Mouse (Mus musculus) left cerebral cortex, postnatal 10 days (tissue): ENCODE results near the gene Eif3l. TPM values are rescaled to one million over a fixed set of nuclear protein-coding genes. Genes with fewer than 3 reads are reported as not detected.
"Not testable (repeated sequence)": the region's sequence is repeated elsewhere in the genome, so short reads cannot be mapped to it uniquely, and the experiment has no call there.

ENCODE experiments used
- DNase-seq, 2 experiments: peaks; one replicate each; pipeline ENCODE4 v3.0.0; 2021 to 2022; ENCODE audit warnings: low spot score in 2 of 2, mixed read lengths in 1 of 2; ENCODE audit errors: extremely low spot score in 1 of 2
- intact Hi-C: fragments of 180-260 bp; cut with DNase I; formaldehyde crosslinking; loops from one replicate; pipeline ENCODE4 v1.15.1; 2025
- total RNA-seq, 2 experiments: library from RNA; stranded (reverse); gene quantifications; 2 replicates each; pipeline ENCODE4 v1.2.3; 2021

Gene Eif3l
- 100 to 1,000 TPM in 1 of 2 experiments, 10 to 100 TPM in 1; 95.5 to 100 TPM for total RNA-seq

DNA sequence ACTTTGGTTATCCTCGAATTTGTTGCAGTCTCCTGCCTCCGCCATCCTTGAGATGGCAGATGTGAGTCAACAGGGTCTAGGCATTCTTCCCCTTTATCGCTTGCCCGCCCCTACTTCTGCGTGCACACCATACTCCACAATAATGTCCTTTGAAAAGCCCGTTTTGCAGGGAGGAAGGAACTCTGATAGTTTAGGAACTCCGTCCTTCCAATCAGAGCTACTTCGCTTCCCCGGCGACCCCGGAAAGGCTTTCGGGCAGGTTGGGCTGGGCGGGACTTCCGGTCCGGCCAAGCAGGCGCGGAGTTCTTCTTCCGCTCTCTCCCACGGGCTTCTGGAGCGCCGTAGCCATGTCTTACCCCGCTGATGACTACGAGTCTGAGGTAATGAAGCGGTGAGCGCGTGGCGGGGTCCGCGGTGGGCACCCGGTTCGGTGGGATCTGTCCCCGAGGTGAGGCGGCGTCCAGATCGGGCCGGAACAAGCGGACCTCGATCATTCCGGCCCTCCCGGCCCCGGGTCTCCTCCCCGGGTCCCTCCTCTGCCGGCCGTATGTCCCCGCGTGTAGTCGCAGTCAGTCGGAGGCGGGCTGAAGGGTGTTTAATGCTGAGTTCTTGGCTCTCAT is at the start of gene Eif3l:
Gene Eif3l, plus strand, starts transcription at position 267 of the 620 bp plus-strand sequence.
- intact Hi-C loops, result loop anchor here (5.0 kb wide), 2 partner anchors 38 to 67 kb away; partner anchors contain the start of genes 1700088E04Rik and Polr2f
- DNase-seq, result peak; percentile 82 to 92

GRCm38 (mm10) chr15:79025687-79026308 is 49.2 kb upstream of the Eif3l start:
- no peak for DNase-seq
- intact Hi-C loops, result no loop called here

DNA sequence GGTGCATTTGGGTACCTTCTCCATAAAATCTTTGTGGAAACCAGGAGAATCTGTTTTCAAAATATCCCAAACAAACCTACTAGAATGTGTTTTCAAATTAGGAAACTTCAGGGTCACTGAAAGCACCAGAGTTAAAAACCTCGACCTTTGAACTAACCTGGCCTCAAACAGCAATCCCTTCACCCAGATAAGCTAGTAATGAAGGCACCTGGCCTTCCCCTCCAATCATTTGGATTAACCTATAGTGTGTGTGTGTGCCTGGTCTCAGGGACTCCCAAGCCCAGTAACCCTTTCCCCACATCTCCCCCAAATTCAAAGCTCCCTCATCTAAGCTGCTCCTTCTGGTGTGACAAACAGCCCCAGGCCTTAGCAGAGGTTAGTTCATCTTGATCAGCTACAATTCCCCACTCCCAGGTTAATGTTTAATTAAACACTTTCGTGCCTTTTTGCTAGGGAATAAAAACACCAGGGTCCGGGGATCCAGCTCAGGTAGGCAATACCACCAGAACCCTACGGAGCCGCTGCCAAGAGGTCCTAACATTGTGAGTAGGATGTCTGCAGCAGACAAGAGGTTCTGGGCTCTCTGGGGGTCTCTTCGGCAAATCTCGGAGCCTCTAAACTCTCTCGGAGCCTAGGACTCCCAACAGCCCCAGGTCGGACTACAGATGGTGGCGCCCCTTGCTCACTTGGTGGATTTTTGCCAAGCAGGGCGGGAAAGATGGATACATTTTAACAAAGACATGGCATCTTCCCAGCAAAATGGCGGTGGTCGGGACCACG is 48.3 kb upstream of the Eif3l start:
- intact Hi-C loops, result no loop called here
- no peak for DNase-seq

DNA sequence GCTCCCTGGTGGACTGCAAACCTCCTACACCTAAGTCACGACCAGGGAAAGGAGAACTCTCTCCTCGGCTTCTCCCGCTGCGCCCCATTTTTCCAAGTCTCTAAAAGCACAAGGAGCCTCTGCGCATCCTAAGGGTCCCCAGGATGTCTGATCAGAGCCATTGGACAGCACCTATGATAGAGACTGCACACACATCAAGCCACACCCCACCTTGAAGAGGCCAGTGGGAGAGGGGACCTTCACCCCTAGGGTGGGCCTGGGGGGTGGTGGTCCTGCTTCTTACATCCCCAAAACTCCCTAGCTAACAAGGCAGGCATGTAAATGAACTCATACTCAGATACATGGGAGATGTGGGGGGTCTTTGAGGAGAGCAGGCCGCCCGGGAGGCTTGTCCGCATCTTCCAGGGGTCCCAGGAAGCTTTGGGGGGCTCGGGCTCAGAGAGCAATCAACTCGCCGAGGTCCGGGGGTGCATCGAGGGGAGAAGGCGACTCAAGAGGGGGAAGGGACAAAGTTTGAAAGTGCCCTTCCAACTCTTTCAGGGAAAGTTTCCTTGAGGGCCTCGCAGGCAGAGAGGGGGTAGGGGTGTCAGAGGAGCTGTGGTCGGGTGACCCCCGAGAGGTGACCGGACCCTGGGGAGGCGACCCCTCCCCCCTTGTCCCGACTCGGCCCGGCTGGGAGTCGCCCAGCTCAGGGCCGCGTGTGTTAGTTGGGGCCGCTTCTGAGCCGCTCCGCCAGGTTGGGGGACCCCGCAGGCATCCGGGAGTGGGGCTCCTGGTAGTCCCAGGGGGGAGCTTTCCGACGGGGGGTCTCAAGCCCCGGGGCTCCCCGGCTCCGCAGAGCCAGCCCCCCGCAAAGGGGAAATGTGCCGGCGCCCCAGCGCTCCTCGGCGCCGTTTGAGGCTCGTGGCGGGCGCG is 47.4 kb upstream of the Eif3l start:
- DNase-seq, result peak in 1 of 2 experiments; percentile 70
- intact Hi-C loops, result no loop called here

DNA sequence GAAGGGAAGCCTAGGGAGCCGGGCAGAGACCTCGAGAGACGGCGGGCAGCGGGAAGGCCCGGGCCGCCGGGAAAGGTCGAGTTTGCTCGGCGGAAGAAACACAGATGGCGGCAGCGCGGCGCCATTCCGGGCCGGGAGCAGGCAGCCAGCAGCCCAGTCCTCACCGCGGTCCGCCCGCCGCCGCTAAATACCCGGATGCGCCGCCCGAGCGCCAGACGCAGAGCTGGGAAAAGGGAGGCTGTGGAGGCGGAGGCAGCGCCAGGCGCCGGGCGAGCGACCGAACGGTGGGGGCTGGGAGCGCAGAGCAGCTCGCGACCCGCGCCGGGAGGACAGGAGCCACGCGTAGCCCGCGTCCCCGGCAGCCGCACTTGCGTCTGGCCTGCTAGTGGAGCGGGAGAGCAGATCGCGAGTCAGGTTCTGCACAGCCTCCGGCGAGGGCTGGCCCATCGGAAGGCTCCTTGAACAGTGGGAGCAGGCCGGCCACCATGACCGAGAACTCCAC is 46.7 kb upstream of the Eif3l start, which contains the start of gene H1f0:
Gene H1f0, plus strand, starts transcription at position 214 of the 502 bp plus-strand sequence.
- peak; percentile 88 to 97 for DNase-seq
- intact Hi-C loops, result no loop called here

- intact Hi-C loops, result no loop called here
- no peak for DNase-seq
These were observed 46.0 kb upstream of the Eif3l start for GRCm38 (mm10) chr15:79028823-79029484.

DNA sequence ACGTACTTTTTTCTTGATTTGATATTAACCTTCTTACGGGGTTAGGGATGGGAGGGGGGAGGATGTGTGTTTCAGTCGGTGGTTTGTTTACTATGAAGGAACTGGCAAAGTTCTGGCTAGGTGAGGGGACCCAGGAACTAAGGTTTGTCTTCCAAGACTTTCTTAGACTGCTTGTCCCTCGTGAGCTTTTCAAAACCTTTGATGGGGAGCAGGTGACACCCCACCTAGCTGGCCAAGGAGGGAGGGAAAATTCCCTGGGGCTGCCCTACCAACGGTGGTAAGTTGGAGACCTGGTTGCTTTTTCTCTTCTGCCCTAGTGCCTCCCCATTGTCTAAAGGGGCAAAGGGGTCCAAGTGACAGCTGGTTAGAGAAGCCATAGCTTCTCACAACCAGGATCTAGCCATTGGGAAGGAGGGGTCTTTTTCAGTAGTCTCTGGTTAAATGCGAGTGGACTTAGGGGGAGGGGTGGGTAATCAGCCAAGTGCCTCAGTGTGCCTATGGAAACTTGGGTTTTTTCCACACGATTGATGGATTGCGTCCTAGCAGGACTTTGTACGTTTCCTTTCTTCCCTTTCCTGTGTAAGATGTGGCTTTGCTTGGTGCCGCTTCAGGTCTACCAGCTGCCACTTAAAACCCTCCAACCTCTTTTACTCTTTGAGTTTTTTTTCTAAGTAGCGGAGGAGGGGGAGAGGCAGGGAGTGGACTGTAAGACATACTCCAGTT is 45.3 kb upstream of the Eif3l start:
- no peak for DNase-seq
- intact Hi-C loops, result no loop called here

DNA sequence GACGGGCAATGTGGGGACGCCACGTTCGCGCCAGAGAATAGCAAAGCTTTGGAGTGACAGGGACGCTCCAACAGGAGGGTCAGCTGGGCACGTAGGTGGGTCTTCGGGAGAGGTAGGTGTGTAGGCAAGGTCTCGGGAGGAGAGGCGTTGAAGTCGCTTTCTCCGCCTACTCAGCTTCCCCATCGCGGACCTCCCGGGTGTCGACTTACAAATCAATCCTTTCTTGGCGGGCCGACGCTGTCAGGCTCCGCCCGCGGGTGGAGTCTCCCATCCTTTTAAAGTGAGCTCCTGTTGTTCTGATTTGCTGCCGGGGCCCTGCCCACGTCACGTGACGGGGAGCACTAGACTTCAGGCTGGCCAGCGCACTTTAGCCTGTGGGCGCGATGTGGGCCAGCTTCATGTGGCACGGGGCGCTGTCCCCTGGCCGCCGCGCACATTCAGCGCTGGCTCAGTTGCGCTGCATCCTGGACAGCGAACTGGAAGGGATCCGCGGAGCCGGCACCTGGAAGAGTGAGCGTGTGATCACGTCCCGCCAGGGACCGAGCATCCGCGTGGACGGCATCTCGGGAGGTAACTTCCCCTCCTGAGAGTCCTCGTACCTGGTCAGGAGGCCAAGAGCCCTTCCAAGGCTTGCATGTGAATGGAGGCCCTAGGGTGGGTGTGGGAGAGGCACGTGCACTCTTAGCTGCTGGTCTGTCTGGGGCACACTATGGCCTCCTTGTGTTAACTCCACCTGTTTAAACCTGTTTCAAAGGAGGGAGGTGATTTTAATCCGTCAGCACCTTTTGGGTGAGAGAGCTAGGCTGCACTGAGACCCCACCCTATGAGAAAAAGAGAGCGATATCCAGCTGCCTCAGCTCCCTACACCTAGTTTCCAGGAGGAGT is 44.2 kb upstream of the Eif3l start:
- peak; percentile 77 to 92 for DNase-seq
- intact Hi-C loops, result no loop called here

DNA sequence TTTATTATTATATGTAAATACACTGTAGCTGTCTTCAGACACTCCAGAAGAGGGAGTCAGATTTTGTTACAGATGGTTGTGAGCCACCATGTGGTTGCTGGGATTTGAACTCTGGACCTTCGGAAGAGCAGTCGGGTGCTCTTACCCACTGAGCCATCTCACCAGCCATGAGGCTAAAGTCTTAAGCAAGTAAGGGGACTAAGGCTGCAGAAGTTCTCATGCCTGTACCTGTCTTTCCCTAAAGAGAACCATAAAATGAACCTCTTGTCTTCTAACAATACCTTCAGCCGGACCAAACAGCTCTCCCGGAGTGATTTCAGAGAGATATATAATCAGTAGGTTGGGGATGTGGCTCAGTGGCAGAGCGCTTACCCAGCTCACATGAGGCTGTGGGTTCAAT is 43.1 kb upstream of the Eif3l start:
- DNase-seq, intact Hi-C loops: not testable (repeated sequence)

DNA sequence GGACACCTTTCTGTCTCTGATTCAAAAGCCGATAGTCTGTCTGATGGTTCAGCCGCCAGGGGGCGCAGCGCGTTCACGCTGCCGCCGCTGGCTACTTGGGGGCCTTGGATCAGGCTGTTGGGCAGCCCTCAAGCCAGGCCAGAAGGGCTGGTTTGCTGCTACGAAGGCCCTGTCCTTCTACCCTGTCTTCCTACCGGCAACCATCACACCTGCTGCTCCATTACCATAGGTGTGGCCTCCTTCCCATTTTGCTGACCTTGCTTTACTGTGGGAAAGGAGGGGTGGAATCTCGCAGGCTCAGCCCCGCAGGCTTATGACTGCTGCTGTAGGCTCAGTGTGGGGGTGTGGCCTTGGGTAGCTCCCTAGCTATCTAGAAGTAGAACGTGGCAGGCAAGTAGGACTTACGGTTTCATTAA is 37.1 kb upstream of the Eif3l start:
- peak in 1 of 2 experiments; percentile 81 for DNase-seq
- intact Hi-C loops, result loop anchor here (5.0 kb wide), 1 partner anchor 34 kb away; no protein-coding TSS in a partner anchor

DNA sequence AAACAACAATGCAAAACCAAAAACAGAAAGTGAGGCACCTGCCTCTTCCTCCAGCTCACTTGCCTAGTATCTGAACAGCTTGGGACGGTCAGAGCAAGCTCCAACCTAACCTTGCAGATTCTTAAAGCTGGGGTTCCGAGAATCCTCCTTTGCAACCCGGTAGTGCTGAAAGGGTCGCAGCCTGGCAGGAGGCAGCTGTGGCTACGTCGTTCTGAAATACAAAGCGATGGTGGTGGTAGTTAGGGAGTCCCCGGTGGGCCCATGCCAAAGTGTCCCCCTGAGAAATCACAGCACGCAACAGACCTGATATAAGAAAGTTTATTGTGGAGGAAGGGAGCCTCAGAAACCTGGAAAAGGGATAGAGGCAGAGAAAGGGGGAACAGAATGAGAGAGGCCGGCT is 36.6 kb upstream of the Eif3l start:
- intact Hi-C loops, result loop anchor here (5.0 kb wide), 1 partner anchor 34 kb away; no protein-coding TSS in a partner anchor
- no peak for DNase-seq

- DNase-seq, result peak in 1 of 2 experiments; percentile 80
- intact Hi-C loops, result loop anchor here (5.0 kb wide), 1 partner anchor 33 kb away; no protein-coding TSS in a partner anchor
These were observed 36.1 kb upstream of the Eif3l start for GRCm38 (mm10) chr15:79038853-79039252.

DNA sequence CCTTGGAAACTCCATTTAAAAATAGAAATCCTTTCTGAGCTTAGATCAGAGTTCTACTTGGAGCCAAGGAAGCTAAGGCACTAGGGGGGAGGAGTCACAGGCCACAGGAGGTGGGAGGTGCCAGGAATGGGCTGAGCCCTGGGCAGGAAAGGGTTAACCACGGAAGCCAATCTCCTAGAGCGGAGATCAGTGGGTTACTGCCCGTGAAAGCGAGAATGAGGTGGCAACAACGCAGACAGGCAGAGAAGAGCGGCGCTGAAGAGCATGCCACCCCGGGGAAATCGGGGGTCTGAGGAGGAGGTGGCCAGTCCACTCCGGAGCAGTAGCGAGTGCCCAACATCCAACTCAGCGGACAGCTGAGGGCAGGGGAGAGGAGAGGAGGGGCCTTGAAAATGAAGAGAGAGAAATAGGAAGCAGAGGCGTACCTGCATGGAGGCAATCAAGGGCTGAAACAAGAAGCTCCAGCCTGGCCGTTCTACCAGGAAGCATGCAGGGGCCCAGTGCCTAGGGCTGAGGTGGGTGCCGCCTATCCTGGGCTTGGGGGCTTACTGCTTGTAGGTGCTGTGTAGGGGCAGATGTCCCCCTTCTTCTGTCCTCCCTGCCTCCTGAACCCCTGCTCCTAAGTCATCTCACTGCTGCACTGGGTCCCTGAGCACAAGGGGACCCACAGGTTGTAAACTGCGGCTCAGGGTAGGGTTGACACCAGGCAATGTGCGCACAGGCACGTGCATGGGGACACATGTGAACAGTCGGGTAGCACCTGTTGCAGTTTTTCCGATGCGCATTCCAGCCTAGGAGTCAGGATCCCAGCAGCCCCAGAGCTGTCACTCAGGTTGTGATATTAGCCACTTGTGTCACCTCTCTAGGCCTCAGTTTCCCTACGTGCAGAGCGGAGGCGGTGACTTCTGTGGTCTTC is 34.2 kb upstream of the Eif3l start:
- DNase-seq, result no peak
- intact Hi-C loops, result no loop called here

GRCm38 (mm10) chr15:79041585-79041984 is 33.4 kb upstream of the Eif3l start, which contains the start of gene Galr3:
TSS of gene Galr3 (plus strand) at chr15:79041885.
- DNase-seq, result no peak
- intact Hi-C loops, result no loop called here
